Mouse (Mus musculus) gastrocnemius, postnatal 36 days (tissue): Measurements from ENCODE around the gene Arfip1. TPM values are rescaled to one million over a fixed set of nuclear protein-coding genes. Genes with fewer than 3 reads are reported as not detected.
"Not testable (repeated sequence)": the region's sequence is repeated elsewhere in the genome, so short reads cannot be mapped to it uniquely, and the experiment has no call there.

Experiments
- DNase-seq, 2 experiments: peaks; one replicate each; pipeline ENCODE4 v3.0.0; 2022
- intact Hi-C: fragments of 180-260 bp; cut with DNase I; formaldehyde crosslinking; loops from one replicate; pipeline ENCODE4 v1.15.1; 2025
- total RNA-seq, 2 experiments: library from RNA; stranded (reverse); gene quantifications; 2 replicates each; pipeline ENCODE4 v1.2.3; 2021

Arfip1 gene
- total RNA-seq, 2 experiments from 2014 or later = 8.1 to 9.7 TPM

- DNase-seq = no peak
- intact Hi-C loops = no loop called here
Observed at GRCm38 (mm10) chr3:84582913-84583276, 470 bp upstream of the Arfip1 start.

- DNase-seq = no peak
- intact Hi-C loops = no loop called here
Observed at GRCm38 (mm10) chr3:84581696-84582022, 766 bp downstream of the Arfip1 start.

- DNase-seq = no peak
- intact Hi-C loops = no loop called here
Observed at GRCm38 (mm10) chr3:84580716-84581115, 1.7 kb downstream of the Arfip1 start.

DNA sequence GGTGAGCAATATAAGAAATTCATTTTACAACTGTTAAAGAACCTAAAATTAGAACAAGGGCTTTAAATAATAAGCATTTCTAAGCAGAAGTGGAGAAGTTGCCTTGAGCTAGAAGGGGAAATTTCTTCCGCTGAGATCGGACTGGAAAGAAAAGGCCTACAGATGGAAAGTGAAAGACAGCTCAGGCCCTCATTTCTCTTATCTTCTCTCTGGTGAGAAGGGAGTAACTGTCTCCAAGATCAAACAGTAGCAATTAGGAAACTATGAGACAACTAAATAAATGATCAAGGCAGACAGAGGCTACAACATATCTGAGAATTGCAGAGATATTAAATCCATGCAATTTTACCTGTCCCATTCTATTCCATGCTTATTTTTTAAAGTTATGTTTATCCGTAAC lies 11.9 kb downstream of the Arfip1 start:
- DNase-seq = no peak
- intact Hi-C loops = no loop called here

GRCm38 (mm10) chr3:84569587-84569986 lies 12.8 kb downstream of the Arfip1 start:
- intact Hi-C loops = no loop called here

GRCm38 (mm10) chr3:84568540-84568939 lies 13.9 kb downstream of the Arfip1 start:
- intact Hi-C loops = no loop called here
- no peak for DNase-seq

More at GRCm38 (mm10) chr3:84569587-84569986, 12.8 kb downstream of the Arfip1 start:
- DNase-seq = no peak

DNA sequence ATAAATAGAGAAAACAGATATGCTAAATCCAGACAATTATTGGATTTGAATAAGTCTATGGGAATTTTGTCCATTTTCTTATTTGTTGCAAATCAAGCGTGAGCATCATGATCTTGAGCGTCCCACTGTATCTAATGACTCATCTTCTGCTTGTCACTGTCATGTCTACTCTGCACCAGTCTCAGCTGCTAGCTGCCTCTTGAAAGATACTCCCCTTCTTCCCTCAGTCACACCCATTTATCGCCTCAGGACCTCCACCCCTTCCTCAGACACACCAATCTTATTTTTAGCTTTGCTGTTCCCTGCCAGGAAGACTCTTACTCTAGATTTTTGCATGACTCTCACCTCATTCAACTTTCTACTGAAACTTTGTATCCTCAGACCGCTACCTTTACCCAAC lies 19.0 kb downstream of the Arfip1 start:
- intact Hi-C loops = no loop called here
- no peak for DNase-seq

DNA sequence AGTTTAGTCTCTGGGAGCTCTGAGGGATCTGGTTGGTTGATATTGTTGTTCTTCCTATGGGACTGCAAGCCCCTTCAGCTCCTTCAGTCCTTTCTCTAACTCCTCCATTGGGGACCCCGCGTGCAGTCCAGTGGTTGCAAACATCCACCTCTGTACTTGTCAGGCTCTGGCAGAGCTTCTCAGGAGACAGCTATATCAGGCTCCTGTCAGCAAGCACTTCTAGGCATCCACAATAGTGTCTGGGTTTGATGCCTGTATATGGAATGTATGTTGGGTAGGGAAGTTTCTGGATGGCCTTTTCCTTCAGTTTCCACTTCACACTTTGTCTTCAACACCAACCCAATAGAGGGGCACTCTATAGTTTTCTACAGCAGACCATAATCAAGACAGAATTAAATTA lies 19.5 kb downstream of the Arfip1 start:
- intact Hi-C loops, DNase-seq: not testable (repeated sequence)

DNA sequence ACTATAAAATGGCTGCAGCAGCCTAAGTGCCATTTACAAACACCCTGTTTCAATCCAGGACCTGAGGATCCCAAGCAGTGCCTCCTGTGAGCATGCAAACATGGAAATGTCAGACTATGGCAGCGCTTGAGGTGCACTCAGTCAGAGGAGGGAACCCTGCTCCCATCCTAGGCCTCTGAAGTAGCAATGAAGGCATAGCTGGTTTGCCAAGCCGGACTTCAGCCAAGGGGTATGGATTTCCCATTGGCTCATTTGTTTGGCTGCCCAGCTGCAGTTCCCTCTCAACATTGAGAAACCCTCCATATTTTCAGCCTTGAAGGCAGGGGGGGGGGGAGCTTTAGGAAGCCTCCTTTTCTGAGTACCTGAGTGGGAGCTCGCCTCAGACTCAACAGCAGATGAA lies 24.1 kb downstream of the Arfip1 start:
- no peak for DNase-seq
- intact Hi-C loops = no loop called here

DNA sequence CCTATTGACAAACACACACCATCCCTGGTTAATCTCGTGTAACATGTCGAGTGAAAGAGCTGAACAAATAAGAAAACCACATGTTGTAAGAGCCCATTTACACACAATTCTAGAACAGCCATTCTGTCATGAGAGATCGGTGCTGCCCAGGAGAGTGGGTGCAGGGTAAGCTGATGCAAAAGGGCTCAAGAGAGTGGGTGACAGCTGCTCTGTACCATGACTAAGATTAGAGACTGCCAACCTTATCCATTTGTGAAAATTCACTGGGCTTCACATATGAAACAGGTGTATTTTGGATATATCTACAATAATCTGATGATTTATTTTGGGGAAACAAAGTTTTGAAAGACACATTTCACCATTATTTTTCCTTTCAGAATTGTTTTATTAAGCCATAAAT lies 26.6 kb downstream of the Arfip1 start:
- DNase-seq = no peak
- intact Hi-C loops = no loop called here

GRCm38 (mm10) chr3:84547177-84547576 lies 35.2 kb downstream of the Arfip1 start:
- no peak for DNase-seq
- intact Hi-C loops = no loop called here

DNA sequence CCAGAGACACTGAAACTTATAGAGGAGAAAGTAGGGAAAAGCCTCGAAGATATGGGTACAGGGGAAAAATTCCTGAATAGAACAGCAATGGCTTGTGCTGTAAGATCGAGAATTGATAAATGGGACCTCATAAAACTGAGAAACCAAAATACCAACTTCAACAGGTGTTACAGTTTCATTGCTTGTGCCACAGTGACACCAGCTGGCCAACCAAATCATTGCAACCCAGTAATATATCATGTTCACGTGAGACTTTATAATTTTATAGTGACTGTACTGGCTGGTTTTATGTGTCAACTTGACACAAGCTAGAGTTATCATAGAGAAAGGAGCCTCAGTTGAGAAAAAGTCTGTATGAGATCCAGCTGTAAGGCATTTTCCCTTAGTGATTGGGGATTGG lies 40.0 kb downstream of the Arfip1 start:
- intact Hi-C loops = loop anchor here (5.0 kb wide), 1 partner anchor 370 kb away; the partner anchor contains the start of gene Gm6525
- DNase-seq = peak in 1 of 2 experiments; percentile 34

DNA sequence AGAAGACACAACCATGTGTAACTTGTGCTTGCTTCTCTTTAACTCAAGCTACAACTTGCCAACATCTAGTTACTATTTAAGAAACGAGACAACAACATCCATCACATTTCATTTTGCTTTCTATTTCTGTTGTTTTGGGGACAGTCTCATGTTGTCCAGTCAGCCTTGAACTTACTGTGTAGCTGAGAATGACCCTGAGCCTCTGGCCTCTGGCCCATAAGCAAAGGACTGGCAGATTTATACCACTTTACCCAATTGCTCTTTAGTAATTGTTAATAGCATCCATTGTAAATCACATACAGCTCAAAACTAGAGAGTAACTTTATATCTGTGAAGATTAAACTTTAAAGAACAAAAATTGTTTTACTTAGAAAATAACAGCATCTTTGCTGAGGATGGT lies 40.5 kb downstream of the Arfip1 start:
- intact Hi-C loops = loop anchor here (2.0 to 5.0 kb wide), 2 partner anchors 193 to 370 kb away; partner anchors contain the start of gene Gm6525
- no peak for DNase-seq

DNA sequence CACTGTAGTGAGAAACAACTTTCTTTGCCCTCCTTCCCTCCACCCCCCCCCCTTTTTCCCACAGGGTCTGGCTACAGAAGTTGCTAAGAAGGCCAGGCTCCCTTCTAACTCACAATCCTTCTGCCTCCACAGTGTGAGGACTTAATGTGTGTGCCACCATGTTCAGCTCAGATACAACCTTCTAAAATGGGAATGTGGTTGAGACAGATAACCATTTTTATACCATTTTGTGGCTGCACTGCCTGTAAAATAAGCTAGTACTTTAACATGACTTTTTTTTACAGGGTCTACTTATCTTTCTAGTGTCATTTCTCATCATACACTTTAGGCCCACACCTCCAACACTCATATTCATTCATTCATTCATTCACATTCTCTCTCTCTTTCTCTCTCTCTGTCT lies 41.8 kb downstream of the Arfip1 start:
- intact Hi-C loops = loop anchor here (2.0 to 5.0 kb wide), 2 partner anchors 192 to 368 kb away; partner anchors contain the start of gene Gm6525
- no peak for DNase-seq

DNA sequence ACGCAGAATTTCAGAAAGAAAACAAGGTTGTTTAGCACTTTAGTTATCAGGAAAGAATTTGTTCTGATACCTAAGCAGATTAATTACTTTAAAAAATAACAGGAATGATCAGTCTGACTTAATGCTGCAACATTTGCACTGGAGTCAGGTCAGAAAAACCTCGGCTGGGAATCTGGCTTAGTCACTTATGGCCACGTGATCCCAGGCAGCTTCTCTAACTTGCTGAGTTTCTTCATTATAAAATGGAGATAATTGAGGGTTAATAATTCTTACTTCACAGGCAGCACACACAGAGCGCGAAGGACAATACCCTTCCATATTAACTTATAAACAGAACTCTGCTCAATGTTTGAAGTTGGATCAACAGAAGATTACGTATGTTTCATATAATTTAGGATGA lies 45.4 kb downstream of the Arfip1 start:
- intact Hi-C loops = no loop called here
- no peak for DNase-seq

GRCm38 (mm10) chr3:84533227-84533626 lies 49.2 kb downstream of the Arfip1 start:
- no peak for DNase-seq
- intact Hi-C loops = no loop called here

GRCm38 (mm10) chr3:84529021-84529420 lies 53.4 kb downstream of the Arfip1 start:
- DNase-seq = no peak
- intact Hi-C loops = no loop called here

- intact Hi-C loops = no loop called here
- no peak for DNase-seq
Observed at GRCm38 (mm10) chr3:84524952-84525351, 57.5 kb downstream of the Arfip1 start.

DNA sequence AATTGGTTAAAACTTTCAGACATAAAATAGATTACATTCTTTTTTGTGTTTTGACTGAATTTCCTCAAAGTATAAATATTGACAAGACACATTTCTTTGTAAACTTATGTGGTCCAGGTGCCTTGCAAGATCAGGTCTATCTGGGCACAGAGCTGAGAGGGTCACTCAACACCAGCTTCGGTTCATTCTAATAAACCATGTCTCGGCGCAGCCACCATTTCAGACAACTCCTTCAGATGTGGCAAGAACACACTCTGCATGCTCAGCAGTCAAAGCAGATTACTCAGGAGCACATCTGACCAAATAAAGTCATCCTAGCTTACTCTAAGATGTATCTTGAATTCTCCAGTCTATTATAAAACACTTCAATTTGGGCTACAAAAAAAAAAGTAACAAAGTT lies 66.3 kb downstream of the Arfip1 start:
- DNase-seq = no peak

GRCm38 (mm10) chr3:84512774-84513515 lies 69.5 kb downstream of the Arfip1 start:
- intact Hi-C loops = no loop called here
- DNase-seq = no peak

More for the DNA sequence above, 66.3 kb downstream of the Arfip1 start:
- intact Hi-C loops = no loop called here

- no peak for DNase-seq
- intact Hi-C loops = no loop called here
Observed at GRCm38 (mm10) chr3:84505193-84505592, 77.2 kb downstream of the Arfip1 start.

DNA sequence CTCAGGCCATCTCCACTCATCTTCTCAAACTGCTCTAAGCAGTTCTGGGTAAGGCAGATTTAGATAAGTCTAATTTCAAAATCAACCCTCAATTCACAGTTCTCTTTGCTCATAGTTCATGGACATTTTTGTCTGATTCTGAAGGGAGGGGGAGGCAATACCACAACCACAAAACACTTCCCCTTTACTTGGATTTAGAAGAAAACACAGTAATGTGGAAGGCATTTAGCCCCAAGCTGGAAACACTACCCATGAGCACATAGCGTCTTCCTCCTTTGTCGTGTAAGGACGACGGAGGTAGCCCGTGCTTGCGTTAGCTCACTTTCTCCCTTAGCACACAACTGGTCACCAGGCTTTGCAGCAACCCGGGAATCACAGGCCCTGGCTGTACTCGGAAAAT lies 78.1 kb downstream of the Arfip1 start:
- no peak for DNase-seq
- intact Hi-C loops = no loop called here

DNA sequence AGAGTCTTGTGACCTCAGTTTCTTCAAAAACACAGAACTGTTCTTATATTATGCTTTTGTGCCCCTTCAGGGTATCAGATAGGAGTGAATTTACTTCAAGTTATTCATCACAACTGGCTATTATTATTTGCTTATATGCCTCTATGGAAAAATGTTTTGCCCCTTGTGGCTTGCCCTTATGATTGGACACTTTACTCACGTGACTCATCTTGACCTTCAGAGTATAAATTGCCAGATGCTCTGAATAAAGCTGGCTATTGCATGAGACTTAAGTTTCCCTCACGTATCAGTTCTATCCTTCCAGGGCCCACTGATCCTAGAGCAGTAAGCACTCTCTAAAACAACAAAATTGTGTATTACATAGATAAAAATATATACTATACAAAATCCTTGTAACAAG lies 80.3 kb downstream of the Arfip1 start:
- no peak for DNase-seq
- intact Hi-C loops = no loop called here
